Mouse (Mus musculus) brain, adult 2 months (tissue): Measurements from ENCODE around the gene Gm5891.
"Not testable (repeated sequence)": the region's sequence is repeated elsewhere in the genome, so short reads cannot be mapped to it uniquely, and the experiment has no call there.

ENCODE experiments used
- DNase-seq: peaks from one replicate; pipeline ENCODE4 v3.0.0; 2011; ENCODE audit warnings: low read depth, low spot score

Gene Gm5891

DNA sequence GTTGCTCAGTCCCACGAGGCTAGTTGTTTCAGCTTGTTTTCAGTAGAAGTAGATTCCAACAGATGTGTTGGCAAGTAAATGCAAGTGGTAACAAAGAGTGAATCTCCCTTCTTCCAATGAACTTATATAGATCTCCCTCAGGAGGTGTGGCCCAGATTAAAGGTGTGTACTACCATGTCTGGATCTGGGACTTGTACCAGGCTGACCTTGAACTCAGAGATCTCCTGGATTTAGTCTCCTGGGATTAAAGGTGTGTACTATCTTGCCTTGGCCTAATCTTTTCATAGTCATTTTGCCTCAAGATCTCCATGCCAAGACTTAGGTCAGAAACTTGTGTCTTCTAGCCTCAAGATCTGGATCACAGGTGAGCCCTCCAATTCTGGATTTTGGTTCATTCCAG lies at the start of gene Gm5891:
Gm5891 (minus strand) TSS at position 101 of the 400 bp plus-strand sequence.
- not testable (repeated sequence) for DNase-seq
